Mouse (Mus musculus) cerebellum, adult 9-10 months (tissue): Measurements from ENCODE around the gene Snrnp27.

Source experiments
- DNase-seq: peaks from one replicate; pipeline ENCODE4 v3.0.0; 2022

The Snrnp27 gene

DNA sequence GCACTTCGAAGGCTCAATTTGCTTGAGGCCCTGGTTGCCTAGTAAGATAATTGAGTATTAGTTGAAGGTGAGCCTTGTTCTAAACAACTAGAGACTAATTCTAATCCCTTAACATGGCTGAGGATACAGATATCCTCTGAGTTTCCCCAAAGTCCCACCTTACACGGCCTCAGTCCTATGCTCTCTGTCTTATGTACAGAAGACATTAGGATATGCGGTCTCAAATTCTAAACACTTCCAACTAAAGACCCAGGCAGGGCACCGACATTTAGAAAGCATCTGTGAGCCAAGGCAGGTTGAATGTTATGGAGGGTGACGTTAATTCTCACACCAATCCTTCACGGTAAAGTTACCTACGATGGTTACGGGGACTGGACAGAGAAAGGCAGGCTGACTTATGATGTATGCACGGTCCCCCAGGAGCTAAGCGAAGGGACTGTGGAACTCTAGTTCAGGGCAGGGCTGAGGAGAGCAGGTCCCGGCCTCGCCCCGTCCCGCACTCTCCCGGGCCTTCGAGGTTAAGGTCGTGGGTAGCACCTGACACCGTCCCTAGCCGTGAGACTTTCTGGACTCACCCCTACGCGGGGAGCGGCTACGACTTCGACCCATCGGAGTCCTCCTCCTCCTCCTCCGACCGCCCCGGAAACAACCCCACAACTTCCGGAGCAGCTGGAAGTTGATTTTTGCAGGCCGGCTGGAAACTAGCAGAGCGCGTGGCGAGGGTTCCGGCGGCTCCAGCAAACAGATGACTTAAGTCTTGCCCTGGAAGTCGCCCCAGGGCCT is at the start of gene Snrnp27:
Gene Snrnp27, minus strand, starts transcription at position 651 of the 783 bp plus-strand sequence.
- DNase-seq, result peak; percentile 88

- peak; percentile 91 for DNase-seq
Measured at GRCm38 (mm10) chr6:86733183-86733876, 49.0 kb upstream of the Snrnp27 start, which contains the start of gene Gmcl1. Gmcl1 (minus strand) TSS chr6:86733383.

GRCm38 (mm10) chr6:86732276-86733173 is 48.2 kb upstream of the Snrnp27 start:
- peak; percentile 69 for DNase-seq

DNA sequence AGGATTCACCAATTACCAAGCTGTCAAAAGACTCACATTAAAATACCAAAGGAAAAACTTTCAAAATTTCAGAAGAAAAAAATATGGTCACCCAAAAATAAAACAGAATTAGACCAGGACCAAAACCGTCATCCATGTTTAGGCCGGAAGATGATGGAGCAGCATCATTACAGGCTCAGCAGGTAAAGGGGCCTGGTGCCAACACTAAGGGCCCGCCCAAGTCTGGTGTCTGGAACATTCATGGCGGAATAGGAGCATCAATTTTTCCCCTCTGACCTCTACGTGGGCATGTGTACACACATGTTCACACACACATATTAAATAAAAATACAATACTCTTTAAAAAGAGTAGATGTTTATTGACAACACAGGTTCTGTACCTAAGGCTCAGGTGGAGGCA is 44.4 kb upstream of the Snrnp27 start:
- DNase-seq, result no peak

DNA sequence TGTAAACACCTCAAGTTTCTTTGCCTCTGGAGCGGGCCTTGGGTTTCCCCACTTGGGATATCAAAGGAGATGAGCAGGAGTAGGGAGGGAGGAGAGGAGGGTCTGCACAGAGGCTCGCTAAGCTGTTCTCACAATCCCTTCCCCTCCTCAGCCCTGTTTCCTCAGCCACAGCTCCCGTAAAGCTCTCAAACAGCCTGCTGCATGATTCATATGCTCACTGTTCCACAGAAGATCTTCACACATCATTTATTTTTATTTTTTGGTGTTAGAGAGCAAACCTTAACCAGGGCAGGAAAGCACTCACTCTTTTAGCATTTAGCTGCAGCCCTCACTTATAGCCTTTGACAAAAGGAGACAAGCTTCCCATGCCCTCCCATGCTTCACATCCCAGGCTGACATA is 37.7 kb upstream of the Snrnp27 start:
- DNase-seq, result no peak

DNA sequence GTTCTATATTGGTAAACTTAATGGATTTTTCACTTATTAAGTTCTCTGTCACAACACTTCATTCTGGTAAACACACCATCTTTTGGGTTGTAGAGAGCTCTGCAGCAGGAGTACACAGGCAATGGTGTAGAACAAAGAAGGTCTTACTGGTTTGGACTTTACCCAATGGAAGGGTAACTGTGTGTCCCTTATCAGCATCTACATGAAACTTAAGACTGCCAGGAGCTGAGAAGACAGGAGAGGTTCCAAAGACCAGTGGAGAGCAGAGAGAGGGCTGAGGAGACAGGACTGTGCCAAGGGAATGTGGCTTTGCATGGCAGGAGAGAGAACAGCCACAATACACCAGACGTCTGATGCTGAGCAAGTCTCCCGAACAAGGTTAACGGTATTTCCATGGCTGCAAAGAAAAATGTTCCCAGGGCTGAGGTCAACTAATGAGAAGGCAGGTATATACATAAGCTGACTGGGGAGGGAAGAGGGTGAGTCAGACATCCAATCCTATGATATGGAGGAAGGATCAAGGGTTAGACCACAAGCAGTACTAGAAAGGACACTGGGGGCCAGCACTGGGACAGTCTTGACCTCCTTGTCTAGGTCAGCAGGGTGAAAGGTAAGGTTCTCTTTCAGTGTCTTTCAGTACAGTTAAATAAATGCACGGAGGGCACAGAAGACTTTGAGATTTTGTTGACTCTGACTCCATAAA is 23.9 kb upstream of the Snrnp27 start:
- DNase-seq, result no peak

DNA sequence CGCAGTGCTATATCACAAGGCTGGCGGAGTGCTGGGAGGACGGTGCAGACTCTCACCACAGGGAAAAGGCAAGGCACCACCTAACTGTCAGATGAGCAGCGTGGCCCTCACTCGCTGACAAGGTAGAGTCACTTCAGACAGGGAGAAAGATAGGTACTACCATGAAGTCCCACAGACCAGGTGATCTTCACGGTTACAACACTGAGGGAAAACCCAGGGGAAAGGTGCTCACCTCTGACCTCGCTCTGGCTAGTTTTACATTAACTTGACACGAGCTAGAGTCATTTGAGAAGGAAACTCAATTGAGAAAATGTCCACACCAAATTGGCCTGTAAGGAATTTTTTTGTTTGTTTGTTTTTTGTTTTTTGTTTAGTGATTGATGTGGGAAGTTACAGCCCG is 18.3 kb upstream of the Snrnp27 start:
- no peak for DNase-seq

- DNase-seq, result no peak
Measured at GRCm38 (mm10) chr6:86697903-86698302, 13.6 kb upstream of the Snrnp27 start.

- peak; percentile 60 for DNase-seq
Measured at GRCm38 (mm10) chr6:86696213-86696612, 11.9 kb upstream of the Snrnp27 start.

- peak; percentile 60 for DNase-seq
Measured at GRCm38 (mm10) chr6:86694465-86694864, 10.1 kb upstream of the Snrnp27 start.

DNA sequence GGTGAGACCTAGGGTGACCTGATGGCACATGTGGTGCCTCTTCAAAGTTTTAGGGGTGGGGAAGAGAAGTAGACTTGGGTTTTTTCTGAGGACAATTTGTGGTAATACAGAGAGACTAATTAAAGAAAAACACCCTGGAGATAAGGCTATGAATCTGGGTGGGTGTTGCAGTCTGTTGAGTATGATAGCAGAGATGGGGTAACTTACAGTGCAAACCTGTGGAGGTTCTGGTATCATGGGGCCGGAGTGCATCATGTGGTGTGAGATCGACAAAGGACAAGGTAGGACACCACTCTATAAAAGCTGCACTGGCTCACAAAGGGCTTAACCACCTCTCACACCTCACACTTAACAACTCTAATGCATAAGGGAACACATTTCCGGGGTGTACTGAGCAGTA is 5.3 kb upstream of the Snrnp27 start:
- no peak for DNase-seq

- no peak for DNase-seq
Measured at GRCm38 (mm10) chr6:86686971-86687370, 2.6 kb upstream of the Snrnp27 start.

DNA sequence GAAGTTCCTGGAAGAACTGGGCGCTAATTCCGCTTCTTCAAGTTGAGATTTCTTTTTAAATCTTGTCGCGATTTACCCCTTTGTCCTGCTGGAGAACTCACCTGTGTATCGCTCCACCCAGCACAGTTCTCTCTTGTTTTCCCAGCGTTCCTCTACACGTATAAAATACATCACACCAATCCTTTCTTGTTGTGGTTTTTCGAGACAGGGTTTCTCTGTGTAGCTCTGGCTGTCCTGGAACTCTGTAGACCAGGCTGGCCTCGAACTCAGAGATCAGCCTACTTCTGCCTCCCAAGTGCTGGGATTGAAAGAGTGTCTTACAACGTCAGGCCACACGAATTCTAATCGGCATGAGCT is 311 bp upstream of the Snrnp27 start:
- DNase-seq, result no peak

GRCm38 (mm10) chr6:86681289-86681688 is 3.0 kb downstream of the Snrnp27 start:
- no peak for DNase-seq

GRCm38 (mm10) chr6:86678341-86678740 is 6.0 kb downstream of the Snrnp27 start:
- no peak for DNase-seq

GRCm38 (mm10) chr6:86670873-86671272 is 13.4 kb downstream of the Snrnp27 start:
- peak; percentile 86 for DNase-seq

GRCm38 (mm10) chr6:86669240-86669727 is 15.0 kb downstream of the Snrnp27 start:
- DNase-seq, result peak; percentile 100

DNA sequence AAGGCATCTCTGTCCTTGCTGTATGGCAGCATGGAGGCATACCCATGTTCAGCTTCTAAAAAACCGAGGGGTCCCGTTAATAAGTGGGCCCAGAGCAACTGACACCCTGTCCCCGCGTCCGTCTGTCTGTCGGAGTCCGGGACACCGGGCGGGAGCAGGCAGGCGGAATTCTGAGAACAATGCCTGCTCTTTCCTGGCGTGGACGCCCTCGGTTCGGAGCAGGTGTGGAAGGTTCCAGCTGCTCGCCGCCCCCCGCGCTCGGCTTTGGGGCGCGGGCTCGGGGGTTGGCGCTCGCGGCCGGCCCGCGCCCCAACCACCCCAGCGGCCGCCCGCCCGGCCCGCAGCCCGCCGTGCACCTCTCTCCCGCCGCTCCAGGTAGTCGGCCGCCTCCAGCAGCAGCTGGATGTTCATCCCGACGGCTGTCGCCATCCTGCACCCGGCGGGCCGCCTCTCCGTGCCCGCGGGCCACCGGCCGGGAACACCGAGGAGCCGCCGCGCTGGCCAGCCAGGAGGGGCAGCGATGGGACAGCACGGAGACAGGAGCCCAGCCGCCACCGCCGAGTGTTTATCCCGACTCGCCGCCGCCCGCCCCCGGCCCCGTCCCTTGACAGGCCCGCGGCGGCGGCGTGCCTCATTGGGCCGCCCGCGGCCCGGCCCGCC is 15.6 kb downstream of the Snrnp27 start, which contains the start of gene Mxd1:
Gene Mxd1, minus strand, starts transcription at position 582 of the 660 bp plus-strand sequence.
- DNase-seq, result peak; percentile 54

DNA sequence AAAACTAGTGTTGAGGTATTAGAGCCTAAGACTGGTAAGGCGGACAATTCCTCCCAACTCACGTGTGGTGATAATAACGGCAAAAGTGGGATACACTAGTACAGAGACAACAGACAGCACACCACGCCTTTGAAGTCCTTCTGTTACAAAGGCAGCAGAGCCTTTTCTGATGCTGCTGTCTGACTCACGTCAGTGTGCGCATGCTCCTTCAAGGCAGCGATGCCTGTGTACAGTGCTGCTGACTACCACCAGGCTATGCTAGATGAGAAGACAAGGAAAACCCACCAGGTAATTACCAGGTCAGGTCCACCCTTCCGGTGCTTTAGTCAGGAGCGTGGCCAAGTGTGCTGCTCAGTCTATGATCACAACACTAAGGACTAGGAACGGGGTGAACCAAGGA is 17.3 kb downstream of the Snrnp27 start:
- no peak for DNase-seq

GRCm38 (mm10) chr6:86665560-86666307 is 18.6 kb downstream of the Snrnp27 start:
- DNase-seq, result no peak

DNA sequence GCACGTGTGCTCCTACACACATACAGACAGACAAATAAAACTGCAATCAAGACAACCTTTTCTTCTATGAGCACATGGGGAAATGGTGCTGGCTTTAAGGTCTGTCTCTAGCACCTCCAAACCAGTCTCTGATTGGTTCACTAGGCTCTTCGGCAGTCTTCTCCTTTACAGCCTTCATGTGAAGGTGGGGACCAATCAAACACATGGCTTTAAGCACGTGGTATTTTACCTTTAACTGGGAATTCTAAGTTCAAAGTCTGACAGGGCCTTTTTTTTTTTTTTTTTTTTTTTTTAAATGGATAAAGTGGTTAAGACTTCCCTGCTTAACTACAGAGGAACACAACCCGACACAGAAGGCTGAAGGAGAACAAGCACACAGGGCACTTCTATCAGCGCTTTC is 19.2 kb downstream of the Snrnp27 start:
- no peak for DNase-seq
